Comparison of ENCODE assay signal across 28 mouse cellular contexts in the genomic region with DNA sequence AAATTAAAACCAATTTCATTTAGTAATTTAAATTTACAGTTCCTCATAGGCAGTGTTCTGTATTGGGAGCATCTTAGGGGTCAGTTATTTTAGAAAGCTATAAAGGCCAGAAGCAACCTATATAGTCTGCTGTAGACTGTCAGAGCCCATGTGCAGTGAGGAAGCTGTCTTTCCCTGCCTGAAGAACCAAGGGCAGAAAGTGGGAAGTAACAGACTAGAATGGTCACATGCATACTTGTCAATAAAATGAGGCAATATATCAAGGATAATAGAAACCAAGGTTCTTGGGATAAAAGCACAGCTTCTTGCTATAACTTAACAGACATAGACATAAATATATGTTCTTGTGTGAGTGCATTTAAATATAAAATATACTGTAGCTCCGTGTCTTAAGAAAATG. TPM values are rescaled to one million over a fixed set of nuclear protein-coding genes. Genes with fewer than 3 reads are reported as not detected.
DNase-seq lines count a peak whose midpoint lies in the region; ATAC-seq and TF ChIP-seq lines count a peak whose summit lies in the region.
"Had no signal": no experiment of that assay in that cellular context is flagged by ENCODE, and none has a peak within 500 bp of the region (broad histone marks: within the 10 kb centered on the region; RNA-seq: fewer than 3 reads in every experiment).

No protein-coding gene starts in this region.

- no peak for TF ChIP-seq CTCF in liver, adult 2 months (IDR thresholded peaks at IDR 0.05; ENCODE audit: low read depth, low read length)

- H3K9ac ChIP-seq in liver, adult 2 months (ENCODE audit: low read depth, low read length), result no peak overlapping the region
- H3K9ac ChIP-seq in liver, embryonic 11.5 days (ENCODE audit: low read depth, low read length), result no peak overlapping the region
- H3K9ac ChIP-seq: forebrain, embryonic 15.5 days; heart, embryonic 13.5 days; hindbrain, embryonic 14.5 days had no signal

- TF ChIP-seq POLR2A in liver, adult 2 months (IDR thresholded peaks at IDR 0.05; ENCODE audit: extremely low read depth, insufficient read depth, low read length), result no peak

- no peaks in the 10 kb centered on the region for H3K4me1 ChIP-seq in liver, adult 2 months (ENCODE audit: control insufficient read depth, insufficient read depth, low read length)
- no peaks in the 10 kb centered on the region for H3K4me1 ChIP-seq in liver, embryonic 11.5 days (replicated peaks; ENCODE audit: control insufficient read depth, insufficient read depth, low read length)
- H3K4me1 ChIP-seq: forebrain, embryonic 10.5 days; forebrain, embryonic 15.5 days; heart, embryonic 10.5 days; heart, embryonic 13.5 days had no signal

- no peak overlapping the region for H3K27ac ChIP-seq in liver, adult 2 months (replicated peaks; ENCODE audit: insufficient read depth, low read depth, low read length)
- H3K27ac ChIP-seq in liver, embryonic 11.5 days (ENCODE audit: low read depth, low read length), result no peak overlapping the region
- H3K27ac ChIP-seq: forebrain, embryonic 10.5 days; forebrain, embryonic 15.5 days; heart, adult 2 months; heart, embryonic 10.5 days; heart, embryonic 13.5 days; hindbrain, embryonic 14.5 days; hindbrain, postnatal 0 days had no signal

- no peak overlapping the region for H3K4me3 ChIP-seq in liver, adult 2 months (ENCODE audit: insufficient read depth, low read depth, low read length)
- H3K4me3 ChIP-seq in liver, embryonic 11.5 days (ENCODE audit: low read depth, low read length), result no peak overlapping the region
- H3K4me3 ChIP-seq: forebrain, embryonic 10.5 days; forebrain, embryonic 15.5 days; heart, adult 2 months; heart, embryonic 10.5 days; heart, embryonic 13.5 days had no signal

- DNase-seq in liver, adult 2 months (ENCODE audit: extremely low read depth, low read depth, low spot score), result peak; percentile 9
- DNase-seq in liver, embryonic 11.5 days (ENCODE audit: low spot score), result no peak
- DNase-seq in MEL-GATA-1-ER (ENCODE audit: extremely low read depth, low read depth), result peak; percentile 39
- no peak for DNase-seq in thymus, postnatal 0 days (ENCODE audit: low spot score)
- no peak for DNase-seq in kidney, adult 9 months
- DNase-seq in layer of hippocampus, adult 8-10 months (ENCODE audit: low spot score in 2 of 2), result no peak
- DNase-seq: adrenal gland, postnatal 10 days; adrenal gland, postnatal 36 days; cerebellum, adult 11 months; cerebellum, adult 2 months; cerebellum, adult 9-11 months; cerebellum, postnatal 25 days; gastrocnemius, postnatal 25 days; heart, postnatal 14 days; heart, postnatal 4 days had no signal

- WGBS in liver, adult 2 months, result 89% methylated on average over 1 of the region's 1 CpGs
- WGBS in liver, embryonic 11.5 days, result 89% methylated on average over 1 of the region's 1 CpGs

- no peaks in the 10 kb centered on the region for H3K9me3 ChIP-seq in liver, embryonic 11.5 days (ENCODE audit: control insufficient read depth, low read length)
- H3K9me3 ChIP-seq: forebrain, embryonic 10.5 days; forebrain, embryonic 15.5 days; heart, embryonic 10.5 days; heart, embryonic 13.5 days had no signal

- no peaks in the 10 kb centered on the region for H3K79me2 ChIP-seq in liver, adult 2 months (ENCODE audit: control insufficient read depth, insufficient read depth, low read length)

- H3K4me2 ChIP-seq in liver, embryonic 11.5 days, result no peak overlapping the region
- H3K4me2 ChIP-seq: forebrain, embryonic 15.5 days; heart, embryonic 13.5 days; hindbrain, embryonic 14.5 days had no signal

- no peaks in the 10 kb centered on the region for H3K27me3 ChIP-seq in liver, adult 2 months (ENCODE audit: control insufficient read depth, insufficient read depth, low read length)
- no peaks in the 10 kb centered on the region for H3K27me3 ChIP-seq in liver, embryonic 11.5 days (replicated peaks; ENCODE audit: control insufficient read depth, insufficient read depth, low read length)
- H3K27me3 ChIP-seq: forebrain, embryonic 15.5 days; heart, embryonic 13.5 days; Patski had no signal

- ATAC-seq in liver, embryonic 11.5 days (replicated peaks; ENCODE audit: low FRiP score), result no peak
- ATAC-seq in common myeloid progenitor, adult 5-6 weeks (replicated peaks; ENCODE audit: low read depth, poor library complexity, severe bottlenecking), result peak; percentile 33; the same call in 1 of the 2 replicates
- peak; percentile 59 for ATAC-seq in megakaryocyte, adult 5-6 weeks (ENCODE audit: poor library complexity, severe bottlenecking)
- ATAC-seq: forebrain, embryonic 15.5 days; hindbrain, postnatal 0 days; Patski had no signal

- peaks cover 23% of the 10 kb centered on the region; the same call in 1 of the 2 replicates for H3K36me3 ChIP-seq in liver, adult 2 months (ENCODE audit: control insufficient read depth, insufficient read depth, low read length)
- no peaks in the 10 kb centered on the region; the same call in 1 of the 2 replicates for H3K36me3 ChIP-seq in liver, embryonic 11.5 days (ENCODE audit: control insufficient read depth, insufficient read depth, low read length)
- H3K36me3 ChIP-seq: G1E had no signal

RNA-seq across cellular contexts. Expression of a gene that starts 33.0 kb away (rescaled TPM):
- total RNA-seq in liver, adult 2 months (2014; rRNA removed), result 3.2 and 3.6 TPM in 2 replicates
- 2.6 and 3.1 TPM in 2 replicates for polyA plus RNA-seq in liver, adult 2 months (2012; rRNA removed)
- 1.2 and 3.3 TPM in 2 replicates for polyA plus RNA-seq in liver, embryonic 11.5 days (2014; fragmentation: Nextera tagmentation; extraction: Ambion mirVana)
- not detected in 2 replicates for total RNA-seq in common myeloid progenitor, adult 5-6 weeks (2017)
- 0.68 TPM in 1 of 2 replicates, not detected in the other for total RNA-seq in megakaryocyte, adult 5-6 weeks (2015)
- 0.65 TPM in 1 of 2 replicates, not detected in the other for total RNA-seq in megakaryocyte, adult 5-6 weeks (2017)
- 8.4 and 9.2 TPM in 2 replicates for polyA plus RNA-seq in thymus, postnatal 0 days (2015; fragmentation: Nextera tagmentation; extraction: Ambion mirVana)
- total RNA-seq in layer of hippocampus, adult 8-10 months (2022), result 100 to 1,000 TPM; 184 to 219 (median 213) TPM
- total RNA-seq: CH12.LX, G1E had no signal
- polyA plus RNA-seq: G1E; inflammation-experienced regulatory T-cells, adult 6 months had no signal

RNA-seq across cellular contexts. Expression of a gene that starts 37.4 kb away (rescaled TPM):
- total RNA-seq in liver, adult 2 months (2014; rRNA removed), result 7.0 and 9.3 TPM in 2 replicates
- 4.3 and 5.6 TPM in 2 replicates for polyA plus RNA-seq in liver, adult 2 months (2012; rRNA removed)
- 18.4 and 20.1 TPM in 2 replicates for polyA plus RNA-seq in liver, embryonic 11.5 days (2014; fragmentation: Nextera tagmentation; extraction: Ambion mirVana)
- total RNA-seq in common myeloid progenitor, adult 5-6 weeks (2017), result 10.2 and 16.6 TPM in 2 replicates
- total RNA-seq in megakaryocyte, adult 5-6 weeks (2015), result 36.5 and 38.9 TPM in 2 replicates
- 56.6 and 57.7 TPM in 2 replicates for total RNA-seq in megakaryocyte, adult 5-6 weeks (2017)
- polyA plus RNA-seq in thymus, postnatal 0 days (2015; fragmentation: Nextera tagmentation; extraction: Ambion mirVana), result 17.6 and 20.7 TPM in 2 replicates
- 10 to 100 TPM; 87.2 to 97.4 (median 91.8) TPM for total RNA-seq in layer of hippocampus, adult 8-10 months (2022)
- polyA plus RNA-seq: G1E had no signal

Comparison
In these comparisons a context has a peak if more than half of its experiments do, and no peak if none do; other contexts are left out.
1. DNase-seq: peak in liver, adult 2 months (single experiment) and MEL-GATA-1-ER (single experiment); none in liver, embryonic 11.5 days (single experiment), thymus, postnatal 0 days (single experiment), kidney, adult 9 months (single experiment) and layer of hippocampus, adult 8-10 months (0 of 2).
2. RNA of a gene that starts 33.0 kb away (total RNA-seq): 184 to 219 TPM in layer of hippocampus, adult 8-10 months; 3.2 to 3.6 TPM in liver, adult 2 months, 0.65 to 0.68 TPM in megakaryocyte, adult 5-6 weeks and not detected in common myeloid progenitor, adult 5-6 weeks; every median in the first group is over 10 times any median in the second.